9 mouse cellular contexts compared by ENCODE assay signal in the genomic region with DNA sequence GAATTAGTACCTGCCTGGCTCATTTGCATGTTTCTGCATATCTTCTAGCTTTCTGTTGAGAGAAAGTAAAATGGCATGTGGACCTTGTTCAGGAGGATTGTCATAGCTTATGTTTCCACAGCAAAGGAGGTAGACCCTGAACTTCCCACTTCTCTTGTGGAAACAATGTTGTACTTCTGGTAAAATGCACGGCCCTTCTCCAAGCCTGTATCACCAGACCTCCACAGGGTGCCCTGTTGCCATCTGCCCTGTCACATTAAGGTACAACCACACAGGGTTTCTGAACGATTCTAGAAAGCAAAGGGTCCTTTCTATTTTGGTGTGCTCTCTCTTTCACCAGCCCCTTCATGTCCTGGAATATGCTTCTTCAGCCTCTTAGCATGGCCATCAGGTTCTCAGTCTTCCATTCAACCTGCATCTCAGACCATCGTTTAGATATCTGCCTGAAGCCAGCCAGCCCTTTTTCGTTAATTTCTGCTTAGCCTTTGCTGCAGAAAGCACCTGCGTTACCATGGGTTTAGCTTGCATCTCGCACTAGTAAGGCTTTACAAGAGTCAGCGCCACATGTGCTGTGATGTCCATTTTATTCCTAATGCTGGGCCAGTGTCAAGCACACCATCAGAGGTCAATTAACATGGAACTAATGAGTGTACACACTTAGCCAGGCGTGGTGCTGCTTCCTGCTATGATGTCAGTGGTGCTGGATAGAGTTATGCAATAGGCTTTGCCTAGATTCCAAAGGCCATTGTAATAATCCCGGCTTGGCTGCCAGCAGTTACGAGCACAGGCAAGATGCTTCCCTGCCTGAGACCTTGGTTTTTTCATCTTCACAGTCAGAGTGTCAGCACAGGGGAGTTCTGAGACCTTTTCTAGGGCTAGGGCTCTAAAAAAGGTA.
DNase-seq lines count a peak whose midpoint lies in the region; ATAC-seq and TF ChIP-seq lines count a peak whose summit lies in the region.
"Had no signal": no experiment of that assay in that cellular context is flagged by ENCODE, and none has a peak within 500 bp of the region (broad histone marks: within the 10 kb centered on the region; RNA-seq: fewer than 3 reads in every experiment).

No protein-coding gene starts in this region.

- no peak for TF ChIP-seq POLR2A in kidney, adult 2 months (IDR thresholded peaks at IDR 0.05; ENCODE audit: low read depth, low read length)

- peak; percentile 66 for DNase-seq in kidney, adult 2 months
- no peak for DNase-seq in kidney, postnatal 10 days
- DNase-seq in adrenal gland, postnatal 25 days: peak; percentile 7
- peak; percentile 40 to 52 for DNase-seq in gastrocnemius, adult 8-10 months (ENCODE audit: low spot score in 2 of 2)
- peak; percentile 30 for DNase-seq in lung, embryonic 14.5 days
- no peak for DNase-seq in left cerebral cortex, adult 8-10 months (ENCODE audit: low spot score in 2 of 2)
- no peak for DNase-seq in neural tube, embryonic 10.5 days (ENCODE audit: extremely low spot score, low spot score)
- no peak for DNase-seq in left cerebral cortex, postnatal 25 days (ENCODE audit: low spot score in 2 of 2)

- H3K4me1 ChIP-seq in kidney, adult 2 months (ENCODE audit: control insufficient read depth, insufficient read depth, low read length): no peaks in the 10 kb centered on the region
- no peaks in the 10 kb centered on the region for H3K4me1 ChIP-seq in lung, embryonic 14.5 days (ENCODE audit: insufficient read depth)

- H3K9ac ChIP-seq in lung, embryonic 14.5 days: no peak overlapping the region
- H3K9ac ChIP-seq: embryonic facial prominence, embryonic 13.5 days had no signal

- H3K27ac ChIP-seq in kidney, adult 2 months (ENCODE audit: insufficient read depth, low read depth, low read length): no peak overlapping the region
- no peak overlapping the region for H3K27ac ChIP-seq in lung, embryonic 14.5 days (ENCODE audit: low read depth)
- H3K27ac ChIP-seq: embryonic facial prominence, embryonic 13.5 days had no signal

- H3K27me3 ChIP-seq in kidney, adult 2 months (replicated peaks; ENCODE audit: control insufficient read depth, insufficient read depth, low read length): no peaks in the 10 kb centered on the region
- no peaks in the 10 kb centered on the region for H3K27me3 ChIP-seq in lung, embryonic 14.5 days (ENCODE audit: insufficient read depth, low read length)
- H3K27me3 ChIP-seq: embryonic facial prominence, embryonic 13.5 days had no signal

- H3K36me3 ChIP-seq in kidney, adult 2 months (ENCODE audit: control insufficient read depth, insufficient read depth, low read length): no peaks in the 10 kb centered on the region
- H3K36me3 ChIP-seq in lung, embryonic 14.5 days (ENCODE audit: insufficient read depth): no peaks in the 10 kb centered on the region
- H3K36me3 ChIP-seq: embryonic facial prominence, embryonic 13.5 days had no signal

- TF ChIP-seq CTCF in kidney, adult 2 months (conservative IDR thresholded peaks at IDR 0.05; ENCODE audit: insufficient read depth, insufficient read length, low read depth, low read length): no peak
- TF ChIP-seq CTCF in lung, embryonic 14.5 days (IDR thresholded peaks at IDR 0.05; ENCODE audit: low read depth): no peak

- no peak overlapping the region for H3K4me3 ChIP-seq in kidney, adult 2 months (ENCODE audit: insufficient read depth, low read depth, low read length)
- H3K4me3 ChIP-seq in lung, embryonic 14.5 days (ENCODE audit: low read depth, low read length): no peak overlapping the region
- H3K4me3 ChIP-seq: embryonic facial prominence, embryonic 13.5 days had no signal

- intact Hi-C loops in left cerebral cortex, postnatal 25 days (cut with DNase I): no loop called here

- 69% methylated on average over 10 of the region's 10 CpGs for WGBS in kidney, adult 2 months
- WGBS in lung, embryonic 14.5 days: 73% methylated on average over 10 of the region's 10 CpGs

- no peak for ATAC-seq in lung, embryonic 14.5 days (ENCODE audit: insufficient read depth)

- H3K4me2 ChIP-seq in lung, embryonic 14.5 days: no peak overlapping the region
- H3K4me2 ChIP-seq: embryonic facial prominence, embryonic 13.5 days had no signal

- no peaks in the 10 kb centered on the region for H3K9me3 ChIP-seq in lung, embryonic 14.5 days (ENCODE audit: low read depth, low read length)
- H3K9me3 ChIP-seq: embryonic facial prominence, embryonic 13.5 days had no signal

Comparison
In these comparisons a context has a peak if more than half of its experiments do, and no peak if none do; other contexts are left out.
1. DNase-seq: peak in kidney, adult 2 months (single experiment), adrenal gland, postnatal 25 days (single experiment), gastrocnemius, adult 8-10 months (2 of 2) and lung, embryonic 14.5 days (single experiment); none in kidney, postnatal 10 days (single experiment), left cerebral cortex, adult 8-10 months (0 of 2), neural tube, embryonic 10.5 days (single experiment) and left cerebral cortex, postnatal 25 days (0 of 2).